Comparison of ENCODE assay signal across 9 mouse cellular contexts in the genomic region with DNA sequence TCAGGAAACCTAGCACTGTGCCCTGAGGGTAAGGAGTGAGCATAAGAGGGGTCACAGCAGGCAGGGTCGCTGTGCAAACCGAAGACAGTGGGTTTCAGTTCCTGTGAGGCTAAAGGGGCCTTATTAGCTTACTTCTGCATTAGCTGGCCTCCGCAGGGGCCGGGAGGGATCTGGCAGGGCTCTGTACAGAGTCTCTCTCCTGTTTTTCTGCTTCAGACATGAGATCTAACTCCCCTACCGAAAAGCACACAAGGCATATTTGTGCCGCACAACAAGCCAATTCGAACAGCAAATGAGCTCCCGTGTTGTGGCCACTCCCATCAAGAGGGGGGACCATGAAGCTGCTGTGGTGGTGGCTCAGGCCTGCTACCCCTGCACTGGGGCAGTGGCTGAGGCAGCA. TPM values are rescaled to one million over a fixed set of nuclear protein-coding genes. Genes with fewer than 3 reads are reported as not detected.
DNase-seq lines count a peak whose midpoint lies in the region; ATAC-seq and TF ChIP-seq lines count a peak whose summit lies in the region.
"Had no signal": no experiment of that assay in that cellular context is flagged by ENCODE, and none has a peak within 500 bp of the region (broad histone marks: within the 10 kb centered on the region; RNA-seq: fewer than 3 reads in every experiment).

No protein-coding gene starts in this region.

- peak overlapping the region; percentile 67 for H3K27ac ChIP-seq in hindbrain, embryonic 13.5 days
- H3K27ac ChIP-seq in midbrain, embryonic 15.5 days, result peak overlapping the region; percentile 28; the same call in 1 of the 2 replicates

- DNase-seq in layer of hippocampus, adult 9-11 months, result peak; percentile 53
- no peak for DNase-seq in layer of hippocampus, postnatal 14 days (ENCODE audit: low spot score in 2 of 2)
- DNase-seq in brain, embryonic 14.5 days (ENCODE audit: low read depth), result peak; percentile 64
- DNase-seq in urinary bladder, adult 2 months (ENCODE audit: low spot score), result no peak
- DNase-seq in embryo, embryonic 9.5 days (ENCODE audit: extremely low spot score), result no peak
- no peak for DNase-seq in right cerebral cortex, postnatal 14 days

- 30% methylated on average over 8 of the region's 8 CpGs for WGBS in hindbrain, embryonic 13.5 days
- WGBS in midbrain, embryonic 15.5 days, result 30% methylated on average over 8 of the region's 8 CpGs

- H3K9me3 ChIP-seq in hindbrain, embryonic 13.5 days, result no peaks in the 10 kb centered on the region
- H3K9me3 ChIP-seq in midbrain, embryonic 15.5 days, result no peaks in the 10 kb centered on the region

- TF ChIP-seq POLR2A in brain, embryonic 14.5 days (IDR thresholded peaks at IDR 0.05; ENCODE audit: borderline replicate concordance, extremely low read depth, insufficient read depth, insufficient read length, poor library complexity, severe bottlenecking), result no peak

- no peaks in the 10 kb centered on the region for H3K36me3 ChIP-seq in hindbrain, embryonic 13.5 days
- H3K36me3 ChIP-seq in midbrain, embryonic 15.5 days (replicated peaks), result no peaks in the 10 kb centered on the region

- no peak overlapping the region for H3K4me3 ChIP-seq in hindbrain, embryonic 13.5 days
- no peak overlapping the region for H3K4me3 ChIP-seq in midbrain, embryonic 15.5 days

- TF ChIP-seq CTCF in brain, embryonic 14.5 days (IDR thresholded peaks at IDR 0.05; ENCODE audit: borderline replicate concordance, extremely low read depth, insufficient read depth, insufficient read length), result no peak

- H3K4me2 ChIP-seq in hindbrain, embryonic 13.5 days, result peak overlapping the region; percentile 40
- H3K4me2 ChIP-seq in midbrain, embryonic 15.5 days, result peak overlapping the region; percentile 30; the same call in 1 of the 2 replicates

- H3K4me1 ChIP-seq in hindbrain, embryonic 13.5 days (replicated peaks), result peaks cover 35% of the 10 kb centered on the region
- H3K4me1 ChIP-seq in midbrain, embryonic 15.5 days, result peaks cover 20% of the 10 kb centered on the region

- H3K27me3 ChIP-seq in hindbrain, embryonic 13.5 days, result peaks cover 25% of the 10 kb centered on the region
- H3K27me3 ChIP-seq in midbrain, embryonic 15.5 days (replicated peaks), result no peaks in the 10 kb centered on the region

- H3K9ac ChIP-seq in hindbrain, embryonic 13.5 days, result peak overlapping the region; percentile 39; the same call in 1 of the 2 replicates
- no peak overlapping the region for H3K9ac ChIP-seq in midbrain, embryonic 15.5 days

- ATAC-seq in hindbrain, embryonic 13.5 days (ENCODE audit: low FRiP score), result peak; percentile 22; the same call in 1 of the 2 replicates
- no peak for ATAC-seq in midbrain, embryonic 15.5 days (replicated peaks)

RNA-seq across cellular contexts. Expression of a gene that starts 5.6 kb away (rescaled TPM):
- 1 to 10 TPM; 3.1 to 3.5 TPM for total RNA-seq in layer of hippocampus, postnatal 14 days (2021)
- 5.5 and 5.6 TPM in 2 replicates for polyA plus RNA-seq in brain, embryonic 14.5 days (2012; rRNA removed)
- 3.2 and 3.3 TPM in 2 replicates for polyA plus RNA-seq in hindbrain, embryonic 13.5 days (2015; fragmentation: Nextera tagmentation; extraction: Ambion mirVana)
- polyA plus RNA-seq in midbrain, embryonic 15.5 days (2015; fragmentation: Nextera tagmentation; extraction: Ambion mirVana), result 5.3 and 5.6 TPM in 2 replicates
- polyA plus RNA-seq in urinary bladder, adult 2 months (2012; rRNA removed), result 13.7 and 16.3 TPM in 2 replicates

RNA-seq across cellular contexts. Expression of a gene that starts 18.3 kb away (rescaled TPM):
- total RNA-seq in layer of hippocampus, postnatal 14 days (2021), result not detected
- polyA plus RNA-seq in brain, embryonic 14.5 days (2012; rRNA removed), result 0.10 TPM in 1 of 2 replicates, not detected in the other
- polyA plus RNA-seq in hindbrain, embryonic 13.5 days (2015; fragmentation: Nextera tagmentation; extraction: Ambion mirVana), result not detected in 2 replicates
- polyA plus RNA-seq in midbrain, embryonic 15.5 days (2015; fragmentation: Nextera tagmentation; extraction: Ambion mirVana), result not detected in 2 replicates
- polyA plus RNA-seq in urinary bladder, adult 2 months (2012; rRNA removed), result not detected in 2 replicates
- total RNA-seq: adrenal gland, postnatal 14 days had no signal

RNA-seq across cellular contexts. Expression of a gene that starts 29.8 kb away (rescaled TPM):
- total RNA-seq in layer of hippocampus, postnatal 14 days (2021), result 1 to 10 TPM; 2.1 to 3.4 TPM
- 31.8 and 61.9 TPM in 2 replicates for polyA plus RNA-seq in brain, embryonic 14.5 days (2012; rRNA removed)
- 56.0 and 57.4 TPM in 2 replicates for polyA plus RNA-seq in hindbrain, embryonic 13.5 days (2015; fragmentation: Nextera tagmentation; extraction: Ambion mirVana)
- polyA plus RNA-seq in midbrain, embryonic 15.5 days (2015; fragmentation: Nextera tagmentation; extraction: Ambion mirVana), result 29.4 and 32.8 TPM in 2 replicates
- 3.3 and 4.3 TPM in 2 replicates for polyA plus RNA-seq in urinary bladder, adult 2 months (2012; rRNA removed)

RNA-seq across cellular contexts. Expression of a gene that starts 53.0 kb away (rescaled TPM):
- 1 to 10 TPM; 1.6 to 3.3 TPM for total RNA-seq in layer of hippocampus, postnatal 14 days (2021)
- 31.1 and 76.6 TPM in 2 replicates for polyA plus RNA-seq in brain, embryonic 14.5 days (2012; rRNA removed)
- polyA plus RNA-seq in hindbrain, embryonic 13.5 days (2015; fragmentation: Nextera tagmentation; extraction: Ambion mirVana), result 25.3 and 26.0 TPM in 2 replicates
- polyA plus RNA-seq in midbrain, embryonic 15.5 days (2015; fragmentation: Nextera tagmentation; extraction: Ambion mirVana), result 15.3 and 19.7 TPM in 2 replicates
- polyA plus RNA-seq in urinary bladder, adult 2 months (2012; rRNA removed), result 6.5 and 8.8 TPM in 2 replicates

RNA-seq across cellular contexts. Expression of a gene that starts 53.2 kb away (rescaled TPM):
- 1 to 10 TPM; 4.2 to 4.5 TPM for total RNA-seq in layer of hippocampus, postnatal 14 days (2021)
- polyA plus RNA-seq in brain, embryonic 14.5 days (2012; rRNA removed), result 4.5 and 6.7 TPM in 2 replicates
- polyA plus RNA-seq in hindbrain, embryonic 13.5 days (2015; fragmentation: Nextera tagmentation; extraction: Ambion mirVana), result 4.2 and 4.9 TPM in 2 replicates
- 4.9 and 5.4 TPM in 2 replicates for polyA plus RNA-seq in midbrain, embryonic 15.5 days (2015; fragmentation: Nextera tagmentation; extraction: Ambion mirVana)
- 11.8 and 13.1 TPM in 2 replicates for polyA plus RNA-seq in urinary bladder, adult 2 months (2012; rRNA removed)

Comparison
In these comparisons a context has a peak if more than half of its experiments do, and no peak if none do; other contexts are left out.
1. DNase-seq: peak in layer of hippocampus, adult 9-11 months (single experiment) and brain, embryonic 14.5 days (single experiment); none in layer of hippocampus, postnatal 14 days (0 of 2), urinary bladder, adult 2 months (single experiment), embryo, embryonic 9.5 days (single experiment) and right cerebral cortex, postnatal 14 days (single experiment).